Mouse (Mus musculus): ENCODE data around the gene Smoc2. TPM values are rescaled to one million over a fixed set of nuclear protein-coding genes. Genes with fewer than 3 reads are reported as not detected.

The Smoc2 gene
- polyA plus RNA-seq, 1 experiment from 2014 or later: 24.0 TPM

- 57% methylated on average over 7 of the region's 7 CpGs for WGBS
- Histone ChIP-seq H3K27me3 (no peaks in the 10 kb centered on the region), H3K4me2 (replicated peaks) (no peak overlapping the region), H3K4me3 (no peak overlapping the region), H3K9me3 (no peaks in the 10 kb centered on the region), H3K27ac (replicated peaks) (no peak overlapping the region), H3K4me1 (no peaks in the 10 kb centered on the region), H3K9ac (replicated peaks) (no peak overlapping the region), H3K36me3 (no peaks in the 10 kb centered on the region)
- ATAC-seq (ENCODE audit: low FRiP score, low read depth): no peak
These were observed 46.9 kb downstream of the Smoc2 start for GRCm38 (mm10) chr17:14326156-14326555.

- Histone ChIP-seq H3K9me3 (no peaks in the 10 kb centered on the region), H3K4me2 (replicated peaks) (no peak overlapping the region), H3K4me3 (no peak overlapping the region), H3K27me3 (no peaks in the 10 kb centered on the region), H3K36me3 (no peaks in the 10 kb centered on the region), H3K27ac (replicated peaks) (no peak overlapping the region), H3K4me1 (no peaks in the 10 kb centered on the region), H3K9ac (replicated peaks) (no peak overlapping the region)
- no peak for ATAC-seq (ENCODE audit: low FRiP score, low read depth)
- 65% methylated on average over 9 of the region's 9 CpGs for WGBS
These were observed 48.7 kb downstream of the Smoc2 start for GRCm38 (mm10) chr17:14328037-14328436.

- 95% methylated on average over 7 of the region's 7 CpGs for WGBS
- Histone ChIP-seq H3K9me3 (no peaks in the 10 kb centered on the region), H3K4me3 (no peak overlapping the region), H3K36me3 (no peaks in the 10 kb centered on the region), H3K27me3 (no peaks in the 10 kb centered on the region), H3K9ac (replicated peaks) (no peak overlapping the region), H3K4me1 (no peaks in the 10 kb centered on the region), H3K27ac (replicated peaks) (no peak overlapping the region), H3K4me2 (replicated peaks) (no peak overlapping the region)
- no peak for ATAC-seq (ENCODE audit: low FRiP score, low read depth)
These were observed 51.2 kb downstream of the Smoc2 start for GRCm38 (mm10) chr17:14330498-14330897.

DNA sequence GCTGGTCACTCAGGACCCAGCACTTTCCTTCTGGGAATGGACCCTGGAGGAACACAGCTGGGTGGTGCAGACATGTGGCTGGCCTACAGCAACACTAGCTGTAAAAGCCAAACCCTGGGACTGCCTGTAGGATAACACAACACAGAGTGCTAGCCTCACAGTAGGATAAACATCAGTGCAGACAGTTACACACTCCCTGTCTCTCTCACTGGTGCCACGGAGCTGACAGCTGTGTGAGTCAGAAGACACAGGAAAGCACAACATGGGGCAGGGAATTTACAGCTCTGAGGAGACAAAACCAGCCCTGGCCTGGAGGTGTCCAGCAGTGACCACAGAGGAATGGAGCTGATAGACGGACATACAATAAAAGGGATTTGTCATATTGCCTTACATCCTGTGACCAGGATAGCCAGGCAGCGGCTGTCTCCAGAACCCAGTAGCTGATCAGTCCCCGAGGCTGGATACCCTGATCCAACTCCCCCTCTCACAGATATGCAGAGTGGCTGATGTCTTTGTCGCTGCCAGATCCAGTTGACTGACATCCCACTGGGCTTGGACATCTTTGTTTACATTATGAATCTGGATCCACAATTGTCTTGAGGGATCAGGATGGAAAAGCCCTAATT, 60.7 kb downstream of the Smoc2 start:
- no peak overlapping the region for H3K4me3 ChIP-seq
- 34% methylated on average over 5 of the region's 5 CpGs for WGBS

GRCm38 (mm10) chr17:14340736-14341135, 61.4 kb downstream of the Smoc2 start:
- Histone ChIP-seq H3K36me3 (no peaks in the 10 kb centered on the region), H3K9ac (replicated peaks) (no peak overlapping the region), H3K27ac (replicated peaks) (no peak overlapping the region), H3K4me2 (replicated peaks) (no peak overlapping the region), H3K27me3 (peaks cover 12% of the 10 kb centered on the region; the same call in 1 of the 2 replicates), H3K4me1 (peaks cover 6% of the 10 kb centered on the region; the same call in 1 of the 2 replicates), H3K4me3 (no peak overlapping the region), H3K9me3 (no peaks in the 10 kb centered on the region)
- 77% methylated on average over 2 of the region's 2 CpGs for WGBS
- ATAC-seq (ENCODE audit: low FRiP score, low read depth): no peak

More for the DNA sequence above, 60.7 kb downstream of the Smoc2 start:
- Histone ChIP-seq H3K27me3 (peaks cover 12% of the 10 kb centered on the region; the same call in 1 of the 2 replicates), H3K9ac (replicated peaks) (no peak overlapping the region), H3K4me1 (peaks cover 6% of the 10 kb centered on the region; the same call in 1 of the 2 replicates), H3K36me3 (no peaks in the 10 kb centered on the region), H3K27ac (replicated peaks) (no peak overlapping the region), H3K4me2 (replicated peaks) (no peak overlapping the region), H3K9me3 (no peaks in the 10 kb centered on the region)
- ATAC-seq (ENCODE audit: low FRiP score, low read depth): 0 out of 2 replicates have a peak, but pooled peaks have one; percentile 27

DNA sequence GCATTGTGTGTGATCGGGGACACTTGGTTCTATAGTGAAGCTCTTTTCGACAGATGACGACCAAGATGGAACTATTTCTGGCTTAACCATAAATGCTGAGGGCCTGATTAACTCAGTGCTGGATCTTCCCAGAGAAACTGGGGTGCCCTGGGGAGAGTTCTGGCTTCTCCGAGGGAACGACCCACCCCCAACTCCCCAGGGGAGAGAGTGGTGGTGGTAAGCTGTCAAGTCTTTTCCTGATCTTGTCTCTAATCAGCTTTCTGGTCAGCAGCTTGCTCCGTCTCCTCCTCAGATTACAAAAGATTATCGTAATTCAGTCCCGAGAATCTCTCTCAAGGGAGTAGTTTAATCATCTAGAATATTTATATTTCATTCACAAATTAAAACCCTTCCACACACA, 63.2 kb downstream of the Smoc2 start:
- H3K4me3 ChIP-seq: no peak overlapping the region
- no peaks in the 10 kb centered on the region for H3K9me3 ChIP-seq
- no peak for ATAC-seq (ENCODE audit: low FRiP score, low read depth)
- 45% methylated on average over 8 of the region's 8 CpGs for WGBS
- H3K4me2 ChIP-seq (replicated peaks): no peak overlapping the region
- no peak overlapping the region for H3K27ac ChIP-seq (replicated peaks)
- H3K4me1 ChIP-seq: peaks cover 6% of the 10 kb centered on the region; the same call in 1 of the 2 replicates
- peaks cover 12% of the 10 kb centered on the region; the same call in 1 of the 2 replicates for H3K27me3 ChIP-seq
- H3K36me3 ChIP-seq: no peaks in the 10 kb centered on the region
- no peak overlapping the region for H3K9ac ChIP-seq (replicated peaks)

DNA sequence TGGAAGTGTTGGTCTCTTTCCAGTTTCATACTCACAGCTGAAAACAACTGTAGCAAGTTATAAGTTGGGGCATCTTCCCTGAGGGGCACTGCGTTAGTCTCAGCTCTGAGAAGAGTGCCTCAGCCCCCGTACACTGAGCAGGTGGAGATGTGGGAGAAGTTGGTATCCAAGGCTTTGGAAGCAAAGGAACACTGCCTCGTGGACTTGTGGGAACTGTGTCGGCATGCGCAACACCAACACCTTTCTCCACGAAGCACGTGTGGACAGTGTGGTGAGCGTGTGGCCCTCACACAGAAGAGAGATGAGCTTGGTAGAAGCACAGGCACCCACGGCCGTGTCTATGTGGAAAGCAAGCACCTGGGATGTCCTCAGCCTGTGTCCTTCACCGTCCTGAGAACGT, 64.1 kb downstream of the Smoc2 start:
- no peak overlapping the region for H3K27ac ChIP-seq (replicated peaks)
- ATAC-seq (ENCODE audit: low FRiP score, low read depth): no peak
- H3K4me1 ChIP-seq: peaks cover 6% of the 10 kb centered on the region; the same call in 1 of the 2 replicates
- no peak overlapping the region for H3K9ac ChIP-seq (replicated peaks)
- peaks cover 12% of the 10 kb centered on the region; the same call in 1 of the 2 replicates for H3K27me3 ChIP-seq
- H3K4me2 ChIP-seq (replicated peaks): no peak overlapping the region
- WGBS: 93% methylated on average over 12 of the region's 12 CpGs
- H3K9me3 ChIP-seq: no peaks in the 10 kb centered on the region
- H3K4me3 ChIP-seq: no peak overlapping the region
- no peaks in the 10 kb centered on the region for H3K36me3 ChIP-seq

DNA sequence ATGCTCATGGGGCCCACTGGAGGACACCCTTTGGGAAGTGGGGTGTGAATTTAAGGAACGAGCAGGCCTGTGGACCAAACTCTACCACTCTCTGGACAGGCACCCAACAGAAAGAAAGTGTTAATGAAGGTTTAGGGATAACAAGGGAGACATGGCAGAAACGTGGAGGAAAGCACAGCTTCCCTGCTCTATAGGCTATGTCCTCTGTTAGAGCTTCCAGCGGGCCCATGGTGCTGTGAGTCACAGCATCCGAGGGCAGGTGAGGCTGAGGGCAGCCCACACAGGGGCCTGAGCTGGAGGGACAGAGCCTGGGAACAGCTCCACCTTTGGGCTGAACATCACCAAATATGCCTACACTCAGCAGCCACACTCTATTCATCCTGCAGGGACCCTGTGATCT, 66.2 kb downstream of the Smoc2 start:
- Histone ChIP-seq H3K4me3 (no peak overlapping the region), H3K9ac (replicated peaks) (no peak overlapping the region), H3K4me2 (replicated peaks) (no peak overlapping the region), H3K27me3 (peaks cover 12% of the 10 kb centered on the region; the same call in 1 of the 2 replicates), H3K4me1 (no peaks in the 10 kb centered on the region; the same call in 1 of the 2 replicates), H3K27ac (replicated peaks) (no peak overlapping the region), H3K36me3 (no peaks in the 10 kb centered on the region), H3K9me3 (no peaks in the 10 kb centered on the region)
- 76% methylated on average over 4 of the region's 4 CpGs for WGBS
- no peak for ATAC-seq (ENCODE audit: low FRiP score, low read depth)

- Histone ChIP-seq H3K36me3 (no peaks in the 10 kb centered on the region), H3K4me3 (no peak overlapping the region), H3K4me2 (replicated peaks) (no peak overlapping the region), H3K9me3 (no peaks in the 10 kb centered on the region), H3K27ac (replicated peaks) (no peak overlapping the region), H3K4me1 (no peaks in the 10 kb centered on the region), H3K9ac (replicated peaks) (no peak overlapping the region), H3K27me3 (0 out of 2 replicates have a peak, but pooled peaks cover 3% of the 10 kb centered on the region)
- no peak for ATAC-seq (ENCODE audit: low FRiP score, low read depth)
- 89% methylated on average over 3 of the region's 3 CpGs for WGBS
These were observed 67.6 kb downstream of the Smoc2 start for GRCm38 (mm10) chr17:14346891-14347290.

GRCm38 (mm10) chr17:14349086-14349814, 69.9 kb downstream of the Smoc2 start:
- Histone ChIP-seq H3K4me3 (no peak overlapping the region), H3K9ac (replicated peaks) (no peak overlapping the region), H3K27me3 (no peaks in the 10 kb centered on the region), H3K27ac (replicated peaks) (no peak overlapping the region), H3K4me2 (replicated peaks) (no peak overlapping the region), H3K4me1 (no peaks in the 10 kb centered on the region), H3K9me3 (peaks cover 3% of the 10 kb centered on the region; the same call in 1 of the 2 replicates), H3K36me3 (no peaks in the 10 kb centered on the region)
- ATAC-seq (ENCODE audit: low FRiP score, low read depth): no peak
- WGBS: 90% methylated on average over 6 of the region's 6 CpGs

- Histone ChIP-seq H3K4me2 (replicated peaks) (no peak overlapping the region), H3K36me3 (no peaks in the 10 kb centered on the region), H3K4me3 (no peak overlapping the region), H3K9me3 (peaks cover 3% of the 10 kb centered on the region; the same call in 1 of the 2 replicates), H3K27ac (replicated peaks) (no peak overlapping the region), H3K4me1 (no peaks in the 10 kb centered on the region), H3K9ac (replicated peaks) (no peak overlapping the region), H3K27me3 (no peaks in the 10 kb centered on the region)
- ATAC-seq (ENCODE audit: low FRiP score, low read depth): no peak
- WGBS: 86% methylated on average over 10 of the region's 10 CpGs
These were observed 74.1 kb downstream of the Smoc2 start for GRCm38 (mm10) chr17:14353219-14354079.
